Mouse (Mus musculus) right cerebral cortex, postnatal 36 days (tissue): ENCODE results near the gene Sos1.
"Not testable (repeated sequence)": the region's sequence is repeated elsewhere in the genome, so short reads cannot be mapped to it uniquely, and the experiment has no call there.

Experiments
- DNase-seq, 2 experiments: peaks; one replicate each; pipeline ENCODE4 v3.0.0; 2022; ENCODE audit warnings: low spot score in 2 of 2, mixed read lengths in 1 of 2

Sos1 gene

GRCm38 (mm10) chr17:80420998-80421397 lies 59.3 kb downstream of the Sos1 start:
- no peak for DNase-seq

- DNase-seq = no peak
Measured at GRCm38 (mm10) chr17:80418572-80419210, 61.6 kb downstream of the Sos1 start.

GRCm38 (mm10) chr17:80411182-80411581 lies 69.1 kb downstream of the Sos1 start:
- DNase-seq = no peak

GRCm38 (mm10) chr17:80398243-80398642 lies 82.0 kb downstream of the Sos1 start:
- no peak for DNase-seq

GRCm38 (mm10) chr17:80391423-80392403 lies 88.5 kb downstream of the Sos1 start:
- peak in 1 of 2 experiments; percentile 7 for DNase-seq

GRCm38 (mm10) chr17:80390024-80390423 lies 90.2 kb downstream of the Sos1 start:
- no peak for DNase-seq

- DNase-seq = no peak
Measured at GRCm38 (mm10) chr17:80385671-80386070, 94.6 kb downstream of the Sos1 start.

GRCm38 (mm10) chr17:80378386-80378785 lies 101.9 kb downstream of the Sos1 start:
- DNase-seq = not testable (repeated sequence)

- DNase-seq = no peak
Measured at GRCm38 (mm10) chr17:80373726-80374096, 106.5 kb downstream of the Sos1 start.

- peak; percentile 85 to 87 for DNase-seq
Measured at GRCm38 (mm10) chr17:80372989-80373725, 107.1 kb downstream of the Sos1 start, which contains the start of gene Gm10190. TSS of gene Gm10190 (minus strand) at chr17:80373541.

GRCm38 (mm10) chr17:80368606-80369005 lies 111.6 kb downstream of the Sos1 start:
- DNase-seq = no peak

- peak in 1 of 2 experiments; percentile 7 for DNase-seq
Measured at GRCm38 (mm10) chr17:80367276-80367675, 113.0 kb downstream of the Sos1 start.

GRCm38 (mm10) chr17:80360245-80360644 lies 120.0 kb downstream of the Sos1 start:
- no peak for DNase-seq

- no peak for DNase-seq
Measured at GRCm38 (mm10) chr17:80347234-80347633, 133.0 kb downstream of the Sos1 start.

GRCm38 (mm10) chr17:80346591-80347125 lies 133.6 kb downstream of the Sos1 start:
- DNase-seq = no peak

- no peak for DNase-seq
Measured at GRCm38 (mm10) chr17:80345277-80345676, 135.0 kb downstream of the Sos1 start.
